Mouse (Mus musculus): ENCODE results near the gene Ly6g5b. TPM values are rescaled to one million over a fixed set of nuclear protein-coding genes. Genes with fewer than 3 reads are reported as not detected.

Gene Ly6g5b
- polyA plus RNA-seq, 1 experiment from 2014 or later = 0.32 TPM

- no peak for ATAC-seq
- DNase-seq = no peak
- no peak overlapping the region for H3K9ac ChIP-seq (replicated peaks)
- TF ChIP-seq CTCF (IDR thresholded peaks at IDR 0.05; ENCODE audit: low read depth) (no peak), EP300 (IDR thresholded peaks at IDR 0.05; ENCODE audit: low read depth) (no peak)
- H3K4me2 ChIP-seq (ENCODE audit: low read depth, low read length) = no peak overlapping the region
- H3K9me3 ChIP-seq (ENCODE audit: low read length) = no peaks in the 10 kb centered on the region
- H3K36me3 ChIP-seq (replicated peaks; ENCODE audit: insufficient read depth, low read length) = peaks cover 77% of the 10 kb centered on the region
- H3K27me3 ChIP-seq (ENCODE audit: insufficient read depth, low read length) = no peaks in the 10 kb centered on the region
- peaks cover 12% of the 10 kb centered on the region for H3K4me1 ChIP-seq (ENCODE audit: insufficient read depth)
- WGBS (ENCODE audit: insufficient replicate concordance) = 83% methylated on average over 7 of the region's 7 CpGs
- no peak overlapping the region for H3K27ac ChIP-seq (ENCODE audit: low read depth)
- no peak overlapping the region for H3K4me3 ChIP-seq (ENCODE audit: low read depth, low read length)
Measured at GRCm38 (mm10) chr17:35159638-35160037, 44.4 kb upstream of the Ly6g5b start.

- H3K4me3 ChIP-seq (ENCODE audit: low read depth, low read length) = no peak overlapping the region
- no peaks in the 10 kb centered on the region for H3K27me3 ChIP-seq (ENCODE audit: insufficient read depth, low read length)
- H3K9ac ChIP-seq (replicated peaks) = no peak overlapping the region
- TF ChIP-seq CTCF (IDR thresholded peaks at IDR 0.05; ENCODE audit: low read depth) (no peak), EP300 (IDR thresholded peaks at IDR 0.05; ENCODE audit: low read depth) (no peak)
- ATAC-seq = no peak
- DNase-seq = no peak
- H3K9me3 ChIP-seq (ENCODE audit: low read length) = no peaks in the 10 kb centered on the region
- no peak overlapping the region for H3K27ac ChIP-seq (ENCODE audit: low read depth)
- H3K4me2 ChIP-seq (ENCODE audit: low read depth, low read length) = no peak overlapping the region
- H3K36me3 ChIP-seq (replicated peaks; ENCODE audit: insufficient read depth, low read length) = peaks cover 84% of the 10 kb centered on the region
- peaks cover 12% of the 10 kb centered on the region for H3K4me1 ChIP-seq (ENCODE audit: insufficient read depth)
- 93% methylated on average over 16 of the region's 16 CpGs for WGBS (ENCODE audit: insufficient replicate concordance)
Measured at GRCm38 (mm10) chr17:35158850-35159593, 43.8 kb upstream of the Ly6g5b start.

- Histone ChIP-seq H3K4me3 (ENCODE audit: low read depth, low read length) (no peak overlapping the region), H3K4me2 (ENCODE audit: low read depth, low read length) (no peak overlapping the region), H3K36me3 (replicated peaks; ENCODE audit: insufficient read depth, low read length) (peaks cover 97% of the 10 kb centered on the region), H3K27ac (ENCODE audit: low read depth) (no peak overlapping the region), H3K4me1 (ENCODE audit: insufficient read depth) (peaks cover 4% of the 10 kb centered on the region; the same call in 1 of the 2 replicates), H3K9ac (replicated peaks) (no peak overlapping the region), H3K9me3 (ENCODE audit: low read length) (no peaks in the 10 kb centered on the region), H3K27me3 (ENCODE audit: insufficient read depth, low read length) (no peaks in the 10 kb centered on the region)
- 91% methylated on average over 8 of the region's 8 CpGs for WGBS (ENCODE audit: insufficient replicate concordance)
- DNase-seq (no peak), ATAC-seq (no peak)
- no peak for TF ChIP-seq EP300 (IDR thresholded peaks at IDR 0.05; ENCODE audit: low read depth)
- no peak for TF ChIP-seq CTCF (IDR thresholded peaks at IDR 0.05; ENCODE audit: low read depth)
Measured at GRCm38 (mm10) chr17:35157661-35158175, 42.5 kb upstream of the Ly6g5b start.

GRCm38 (mm10) chr17:35157254-35157653 lies 42.0 kb upstream of the Ly6g5b start:
- DNase-seq (no peak), ATAC-seq (no peak)
- no peaks in the 10 kb centered on the region for H3K27me3 ChIP-seq (ENCODE audit: insufficient read depth, low read length)
- H3K4me2 ChIP-seq (ENCODE audit: low read depth, low read length) = no peak overlapping the region
- H3K4me1 ChIP-seq (ENCODE audit: insufficient read depth) = peaks cover under 1% of the 10 kb centered on the region; the same call in 1 of the 2 replicates
- H3K36me3 ChIP-seq (replicated peaks; ENCODE audit: insufficient read depth, low read length) = peaks cover 100% of the 10 kb centered on the region
- 92% methylated on average over 8 of the region's 8 CpGs for WGBS (ENCODE audit: insufficient replicate concordance)
- no peak overlapping the region for H3K4me3 ChIP-seq (ENCODE audit: low read depth, low read length)
- TF ChIP-seq CTCF (IDR thresholded peaks at IDR 0.05; ENCODE audit: low read depth) = no peak
- no peak for TF ChIP-seq EP300 (IDR thresholded peaks at IDR 0.05; ENCODE audit: low read depth)
- H3K9me3 ChIP-seq (ENCODE audit: low read length) = no peaks in the 10 kb centered on the region
- no peak overlapping the region for H3K9ac ChIP-seq (replicated peaks)
- no peak overlapping the region for H3K27ac ChIP-seq (ENCODE audit: low read depth)

- DNase-seq = no peak
- H3K9ac ChIP-seq (replicated peaks) = no peak overlapping the region
- no peak for ATAC-seq
- no peaks in the 10 kb centered on the region for H3K27me3 ChIP-seq (ENCODE audit: insufficient read depth, low read length)
- H3K9me3 ChIP-seq (ENCODE audit: low read length) = no peaks in the 10 kb centered on the region
- no peaks in the 10 kb centered on the region for H3K4me1 ChIP-seq (ENCODE audit: insufficient read depth)
- no peak overlapping the region for H3K4me3 ChIP-seq (ENCODE audit: low read depth, low read length)
- peaks cover 98% of the 10 kb centered on the region for H3K36me3 ChIP-seq (replicated peaks; ENCODE audit: insufficient read depth, low read length)
- WGBS (ENCODE audit: insufficient replicate concordance) = 88% methylated on average over 32 of the region's 33 CpGs
- H3K4me2 ChIP-seq (ENCODE audit: low read depth, low read length) = no peak overlapping the region
- no peak overlapping the region for H3K27ac ChIP-seq (ENCODE audit: low read depth)
- no peak for TF ChIP-seq CTCF (IDR thresholded peaks at IDR 0.05; ENCODE audit: low read depth)
- TF ChIP-seq EP300 (IDR thresholded peaks at IDR 0.05; ENCODE audit: low read depth) = no peak
Measured at GRCm38 (mm10) chr17:35156461-35157200, 41.4 kb upstream of the Ly6g5b start.

GRCm38 (mm10) chr17:35155451-35155850 lies 40.2 kb upstream of the Ly6g5b start:
- Histone ChIP-seq H3K4me2 (ENCODE audit: low read depth, low read length) (no peak overlapping the region), H3K9me3 (ENCODE audit: low read length) (no peaks in the 10 kb centered on the region), H3K36me3 (replicated peaks; ENCODE audit: insufficient read depth, low read length) (peaks cover 96% of the 10 kb centered on the region), H3K9ac (replicated peaks) (no peak overlapping the region), H3K27ac (ENCODE audit: low read depth) (no peak overlapping the region), H3K27me3 (ENCODE audit: insufficient read depth, low read length) (no peaks in the 10 kb centered on the region), H3K4me1 (ENCODE audit: insufficient read depth) (no peaks in the 10 kb centered on the region), H3K4me3 (ENCODE audit: low read depth, low read length) (no peak overlapping the region)
- ATAC-seq (no peak), DNase-seq (no peak)
- 93% methylated on average over 12 of the region's 12 CpGs for WGBS (ENCODE audit: insufficient replicate concordance)
- no peak for TF ChIP-seq EP300 (IDR thresholded peaks at IDR 0.05; ENCODE audit: low read depth)

Data from liver, postnatal 0 days (tissue).